Mouse (Mus musculus) cerebellum, adult 2 months (tissue): ENCODE measurements around the gene Akap11.

Experiments used
- CTCF ChIP-seq: fragments of 200-500 bp; IDR thresholded peaks from 2 replicates; pipeline ENCODE4 v1.5.1; 2011; ENCODE audit warnings: low read depth, mild to moderate bottlenecking, control low read depth, low read length, moderate library complexity, borderline replicate concordance; ENCODE audit not compliant: insufficient read depth
- POLR2A ChIP-seq: fragments of 200-500 bp; IDR thresholded peaks from 2 replicates; pipeline ENCODE4 v1.6.1; 2011; ENCODE audit warnings: low read length, control low read depth, borderline replicate concordance; ENCODE audit not compliant: insufficient read depth

DNA sequence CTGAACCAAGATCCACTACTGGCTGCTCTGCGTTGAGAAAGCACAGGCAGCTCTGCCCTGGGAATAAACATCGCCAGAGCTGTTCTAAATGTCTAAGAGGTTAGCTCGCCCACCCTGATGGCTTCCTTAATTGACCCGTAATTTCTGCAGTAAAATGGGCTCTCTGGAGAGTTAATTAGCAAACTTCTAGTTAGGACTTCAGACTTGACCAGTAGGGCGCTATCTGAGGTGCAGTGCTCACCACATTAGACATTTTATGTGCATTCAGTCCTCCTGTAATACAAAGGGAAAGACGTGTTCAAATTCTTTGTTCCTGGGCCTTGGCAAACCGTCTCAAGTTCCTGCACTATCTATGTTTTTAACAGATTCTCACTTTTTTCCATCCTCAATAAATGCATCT lies 26.6 kb upstream of the Akap11 start:
- TF ChIP-seq POLR2A (no peak), CTCF (no peak)
